Mouse (Mus musculus): ENCODE results near the gene Spats2.

DNA sequence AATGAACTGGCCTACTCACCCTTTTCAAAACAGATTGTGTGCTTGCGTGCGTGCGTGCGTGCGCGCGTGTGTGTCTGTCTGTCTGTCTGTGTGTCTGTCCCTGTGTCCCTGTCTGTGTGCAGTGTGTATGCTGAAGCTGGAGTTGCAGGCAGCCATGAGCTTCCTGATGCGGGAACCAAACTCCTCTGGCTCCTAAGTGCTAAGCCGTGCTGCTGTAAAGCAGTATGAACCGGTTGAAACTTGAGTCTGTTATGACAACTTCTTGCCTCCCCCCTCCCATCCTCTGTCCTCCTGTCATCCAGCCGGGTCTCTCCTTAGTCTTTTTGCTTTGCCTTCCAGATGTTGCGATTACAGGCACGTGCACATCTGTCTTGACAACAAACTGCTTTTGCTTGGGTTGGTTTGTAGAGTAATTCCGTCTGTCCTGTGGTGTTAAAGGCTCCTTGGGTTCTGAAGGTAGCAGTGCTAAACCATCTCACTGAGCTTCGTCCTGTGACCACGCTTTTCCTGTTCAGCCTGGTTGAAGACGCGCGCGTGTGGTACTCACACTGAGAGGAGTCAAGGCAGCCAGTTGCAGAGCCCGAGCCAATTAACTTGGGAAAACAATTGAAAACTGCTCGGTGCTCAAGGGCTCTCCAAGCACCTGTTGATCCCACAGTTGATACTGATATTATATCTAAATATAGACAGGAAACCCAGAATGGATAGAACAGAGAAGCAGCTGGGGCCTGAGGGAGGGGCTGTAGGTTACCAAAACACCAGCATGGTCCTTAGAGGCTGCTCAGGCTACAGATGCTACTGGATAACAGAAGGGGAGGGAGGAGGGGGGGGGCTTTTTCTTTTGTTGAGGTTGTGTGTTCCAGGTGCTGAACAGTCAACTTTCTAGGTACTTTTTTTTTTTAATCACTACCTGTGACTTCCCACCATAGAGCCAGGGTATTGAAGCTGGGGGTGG is 4.5 kb downstream of the Spats2 start:
- TF ChIP-seq CTCF (IDR thresholded peaks at IDR 0.05; ENCODE audit: low read depth), result no peak
- TF ChIP-seq EP300 (optimal IDR thresholded peaks at IDR 0.05), result no peak
